Mouse (Mus musculus) embryonic facial prominence, embryonic 13.5 days (tissue): ENCODE data around the gene Vil1. TPM values are rescaled to one million over a fixed set of nuclear protein-coding genes. Genes with fewer than 3 reads are reported as not detected.

Experiments used
- ATAC-seq: fragments of 200-750 bp; cut with Nextera tagmentation; 2 replicates; pipeline ENCODE4 v1.8.0; 2017; ENCODE audit warnings: low read depth; ENCODE audit not compliant: insufficient number of reproducible peaks, insufficient read depth, low FRiP score, low TSS enrichment
- H3K27ac ChIP-seq: fragments of 300-500 bp; sonication (generic); 2 replicates; pipeline ENCODE4 v1.5.1; 2015; ENCODE audit warnings: moderate library complexity, mild to moderate bottlenecking, inconsistent platforms
- H3K27me3 ChIP-seq: fragments of 300-500 bp; sonication (generic); 2 replicates; pipeline ENCODE4 v1.6.1; 2015; ENCODE audit warnings: mild to moderate bottlenecking, inconsistent platforms
- H3K36me3 ChIP-seq: fragments of 300-500 bp; sonication (generic); 2 replicates; pipeline ENCODE4 v1.6.1; 2015; ENCODE audit warnings: mild to moderate bottlenecking, inconsistent platforms
- H3K4me1 ChIP-seq: fragments of 300-500 bp; sonication (generic); 2 replicates; pipeline ENCODE4 v1.6.1; 2015; ENCODE audit warnings: inconsistent platforms
- H3K4me2 ChIP-seq: fragments of 300-500 bp; sonication (generic); 2 replicates; pipeline ENCODE4 v1.6.1; 2015; ENCODE audit warnings: moderate library complexity, mild to moderate bottlenecking, inconsistent platforms
- H3K4me3 ChIP-seq: fragments of 300-500 bp; sonication (generic); 2 replicates; pipeline ENCODE4 v1.5.1; 2015; ENCODE audit warnings: mild to moderate bottlenecking, inconsistent platforms
- H3K9ac ChIP-seq: fragments of 300-500 bp; sonication (generic); 2 replicates; pipeline ENCODE4 v1.6.1; 2015; ENCODE audit warnings: mild to moderate bottlenecking, inconsistent platforms
- H3K9me3 ChIP-seq: fragments of 300-500 bp; sonication (generic); 2 replicates; pipeline ENCODE4 v1.6.1; 2016; ENCODE audit warnings: inconsistent platforms
- WGBS: fragments of 180-500 bp; shearing (Covaris S2); methylation state at CpG from one replicate; pipeline ENCODE4 v1.1.7; 2015; ENCODE audit warnings: mixed read lengths; 5-methylcytosine and 5-hydroxymethylcytosine counted together
- polyA plus RNA-seq: library from polyadenylated mRNA; unstranded; fragments of >200 nt; fragmentation: Nextera tagmentation; extraction: Ambion mirVana; gene quantifications from 2 replicates; pipeline ENCODE4 v1.2.1, GENCODE M21; 2015

Vil1 gene
- polyA plus RNA-seq, 1 experiment from 2014 or later = 0.20 TPM

DNA sequence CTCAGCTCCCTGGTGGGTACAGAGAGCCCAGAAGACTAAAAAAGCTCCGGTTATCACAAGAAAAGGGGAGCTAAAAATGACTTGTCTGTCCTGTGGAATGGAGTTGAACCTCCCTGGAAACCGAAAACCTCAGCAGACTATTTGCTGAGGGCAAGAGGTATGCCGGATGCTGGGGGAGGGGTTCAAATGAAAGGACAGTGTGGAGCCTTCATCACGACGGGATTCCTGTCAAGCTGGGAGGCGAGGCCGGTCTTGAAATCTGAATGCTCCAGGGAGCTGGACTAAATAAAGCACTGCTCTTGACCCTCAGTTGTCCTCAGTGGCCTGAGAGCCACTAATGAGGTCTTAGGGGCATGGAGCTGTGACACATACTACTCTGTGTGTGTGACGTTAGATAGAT is 14.0 kb downstream of the Vil1 start:
- no peak for ATAC-seq
- Histone ChIP-seq H3K36me3 (no peaks in the 10 kb centered on the region), H3K4me1 (peaks cover 4% of the 10 kb centered on the region), H3K9ac (no peak overlapping the region), H3K4me2 (no peak overlapping the region), H3K9me3 (no peaks in the 10 kb centered on the region), H3K27me3 (no peaks in the 10 kb centered on the region), H3K4me3 (no peak overlapping the region), H3K27ac (no peak overlapping the region)
- WGBS = 19% methylated on average over 8 of the region's 8 CpGs

GRCm38 (mm10) chr1:74425845-74426244 is 16.7 kb downstream of the Vil1 start:
- no peaks in the 10 kb centered on the region for H3K27me3 ChIP-seq
- H3K9ac ChIP-seq = no peak overlapping the region
- H3K9me3 ChIP-seq = no peaks in the 10 kb centered on the region
- peaks cover 4% of the 10 kb centered on the region for H3K4me1 ChIP-seq
- no peak overlapping the region for H3K27ac ChIP-seq
- H3K4me2 ChIP-seq = no peak overlapping the region
- no peaks in the 10 kb centered on the region for H3K36me3 ChIP-seq
- no peak overlapping the region for H3K4me3 ChIP-seq
- ATAC-seq = no peak
- 61% methylated on average over 7 of the region's 7 CpGs for WGBS

- no peaks in the 10 kb centered on the region for H3K9me3 ChIP-seq
- 89% methylated on average over 6 of the region's 6 CpGs for WGBS
- H3K4me2 ChIP-seq = no peak overlapping the region
- no peaks in the 10 kb centered on the region for H3K4me1 ChIP-seq
- H3K9ac ChIP-seq = no peak overlapping the region
- no peak overlapping the region for H3K4me3 ChIP-seq
- H3K27ac ChIP-seq = no peak overlapping the region
- ATAC-seq = no peak
- H3K27me3 ChIP-seq = no peaks in the 10 kb centered on the region
- peaks cover 40% of the 10 kb centered on the region for H3K36me3 ChIP-seq
Observed at GRCm38 (mm10) chr1:74433220-74433619, 24.0 kb downstream of the Vil1 start.

- H3K36me3 ChIP-seq = peaks cover 53% of the 10 kb centered on the region
- WGBS = 60% methylated on average over 5 of the region's 5 CpGs
- no peak for ATAC-seq
- H3K4me2 ChIP-seq = no peak overlapping the region
- H3K4me3 ChIP-seq = no peak overlapping the region
- no peaks in the 10 kb centered on the region for H3K4me1 ChIP-seq
- H3K27ac ChIP-seq = no peak overlapping the region
- H3K9me3 ChIP-seq = no peaks in the 10 kb centered on the region
- no peak overlapping the region for H3K9ac ChIP-seq
- H3K27me3 ChIP-seq = no peaks in the 10 kb centered on the region
Observed at GRCm38 (mm10) chr1:74434596-74434995, 25.4 kb downstream of the Vil1 start.

DNA sequence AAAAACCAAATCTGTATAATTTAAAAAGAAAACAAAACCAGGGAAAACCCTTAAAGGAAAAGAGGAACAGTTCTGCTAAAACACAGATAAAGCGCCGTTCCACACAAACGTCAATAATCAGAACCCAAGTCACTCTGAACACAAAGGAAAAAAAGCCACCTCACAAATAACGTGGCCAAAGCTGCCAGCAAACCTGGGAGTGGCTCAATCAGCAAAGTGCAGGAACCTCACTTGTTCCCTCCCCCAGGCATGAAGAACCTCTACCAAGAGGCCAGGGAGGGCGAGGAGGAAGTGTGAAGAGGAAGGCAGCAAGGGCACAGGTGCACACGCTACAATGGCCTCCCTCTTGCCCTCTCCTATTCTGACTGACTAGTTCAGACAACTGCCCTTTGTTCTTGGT is 26.4 kb downstream of the Vil1 start:
- Histone ChIP-seq H3K27ac (no peak overlapping the region), H3K4me1 (no peaks in the 10 kb centered on the region), H3K27me3 (no peaks in the 10 kb centered on the region), H3K36me3 (peaks cover 61% of the 10 kb centered on the region), H3K9ac (no peak overlapping the region), H3K4me2 (no peak overlapping the region), H3K4me3 (no peak overlapping the region), H3K9me3 (no peaks in the 10 kb centered on the region)
- 88% methylated on average over 6 of the region's 6 CpGs for WGBS
- no peak for ATAC-seq

GRCm38 (mm10) chr1:74437702-74438427 is 28.7 kb downstream of the Vil1 start:
- peaks cover 77% of the 10 kb centered on the region for H3K36me3 ChIP-seq

DNA sequence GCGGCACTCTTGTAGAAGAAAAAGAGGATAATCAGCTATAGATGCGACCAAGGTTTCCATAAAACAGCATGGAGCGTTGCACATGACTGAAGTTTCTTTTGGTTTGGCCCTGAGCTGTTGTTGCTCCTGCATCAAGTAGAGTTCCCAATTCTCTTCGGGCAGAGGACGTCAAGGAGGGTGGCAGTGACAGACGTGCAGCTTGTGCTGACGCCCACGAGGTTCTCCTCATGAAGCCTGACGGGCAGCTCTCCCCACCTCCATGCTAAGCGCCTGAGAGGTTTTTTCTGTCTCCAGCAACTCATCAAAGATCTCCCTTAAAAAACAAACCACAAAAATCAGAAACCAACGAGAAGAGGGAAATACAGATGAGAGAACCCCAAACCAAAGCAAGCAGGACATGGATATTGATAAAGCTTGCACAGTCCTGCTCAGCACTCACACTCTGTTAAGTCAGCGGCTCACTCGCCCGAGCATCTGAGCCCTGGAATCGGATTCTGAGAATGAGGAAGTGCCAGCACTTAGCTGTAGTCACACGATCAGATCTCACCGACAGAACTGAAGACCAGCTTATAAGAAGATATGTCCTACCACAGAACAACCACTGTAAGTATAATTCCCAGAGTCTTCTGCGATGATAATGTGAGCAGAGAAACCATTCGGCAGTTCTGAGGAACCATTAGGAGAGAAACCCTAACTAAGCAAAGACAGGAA is 30.1 kb downstream of the Vil1 start:
- no peak overlapping the region for H3K4me3 ChIP-seq
- peaks cover 76% of the 10 kb centered on the region for H3K36me3 ChIP-seq
- no peak overlapping the region for H3K9ac ChIP-seq
- H3K4me2 ChIP-seq = no peak overlapping the region
- no peaks in the 10 kb centered on the region for H3K4me1 ChIP-seq
- ATAC-seq = no peak
- WGBS = 89% methylated on average over 19 of the region's 19 CpGs
- no peaks in the 10 kb centered on the region for H3K9me3 ChIP-seq
- no peak overlapping the region for H3K27ac ChIP-seq
- no peaks in the 10 kb centered on the region for H3K27me3 ChIP-seq

More at GRCm38 (mm10) chr1:74437702-74438427, 28.7 kb downstream of the Vil1 start:
- no peaks in the 10 kb centered on the region for H3K9me3 ChIP-seq
- H3K27ac ChIP-seq = no peak overlapping the region
- 74% methylated on average over 8 of the region's 8 CpGs for WGBS
- H3K4me1 ChIP-seq = no peaks in the 10 kb centered on the region
- H3K9ac ChIP-seq = no peak overlapping the region
- no peaks in the 10 kb centered on the region for H3K27me3 ChIP-seq
- no peak for ATAC-seq
- H3K4me3 ChIP-seq = no peak overlapping the region
- no peak overlapping the region for H3K4me2 ChIP-seq

GRCm38 (mm10) chr1:74444538-74444937 is 35.4 kb downstream of the Vil1 start:
- WGBS = 86% methylated on average over 2 of the region's 2 CpGs
- Histone ChIP-seq H3K27me3 (no peaks in the 10 kb centered on the region), H3K36me3 (peaks cover 75% of the 10 kb centered on the region), H3K4me2 (no peak overlapping the region), H3K9me3 (no peaks in the 10 kb centered on the region), H3K4me3 (no peak overlapping the region), H3K9ac (no peak overlapping the region), H3K27ac (no peak overlapping the region), H3K4me1 (no peaks in the 10 kb centered on the region)
- ATAC-seq = no peak

DNA sequence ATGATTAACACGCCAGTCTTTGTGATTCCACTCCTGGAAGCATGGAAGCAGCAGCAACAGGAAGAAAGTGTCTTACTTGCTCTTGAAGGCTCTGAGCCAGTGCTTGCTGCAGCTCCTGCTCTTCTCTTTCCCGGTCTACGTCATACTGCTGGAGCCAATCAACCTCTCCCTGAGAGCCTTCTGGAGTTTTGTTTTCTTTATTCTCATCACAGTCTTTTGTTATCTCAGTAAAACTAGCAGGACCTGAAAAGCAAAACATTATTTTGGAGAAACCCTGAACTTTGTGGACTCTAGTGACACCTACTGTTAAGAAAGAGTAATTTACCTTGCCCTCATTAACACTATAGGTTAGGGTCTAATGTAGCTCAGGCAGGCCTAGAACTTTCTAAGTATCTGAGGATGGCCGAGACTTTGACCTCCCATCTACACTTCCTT is 43.5 kb downstream of the Vil1 start:
- no peak overlapping the region for H3K4me2 ChIP-seq
- ATAC-seq = 0 out of 2 replicates have a peak, but pooled peaks have one; percentile 37
- whole genome bisulfite sequencing = 63% methylated on average over 4 of the region's 4 CpGs
- no peaks in the 10 kb centered on the region for H3K4me1 ChIP-seq
- no peaks in the 10 kb centered on the region for H3K9me3 ChIP-seq
- no peaks in the 10 kb centered on the region for H3K27me3 ChIP-seq
- H3K27ac ChIP-seq = no peak overlapping the region
- no peak overlapping the region for H3K4me3 ChIP-seq
- H3K9ac ChIP-seq = no peak overlapping the region
- H3K36me3 ChIP-seq = peaks cover 88% of the 10 kb centered on the region

- Histone ChIP-seq H3K36me3 (peaks cover 60% of the 10 kb centered on the region), H3K27me3 (no peaks in the 10 kb centered on the region), H3K4me2 (no peak overlapping the region), H3K9me3 (no peaks in the 10 kb centered on the region), H3K4me1 (no peaks in the 10 kb centered on the region), H3K4me3 (no peak overlapping the region), H3K27ac (no peak overlapping the region), H3K9ac (no peak overlapping the region)
- no peak for ATAC-seq
- 69% methylated on average over 2 of the region's 2 CpGs for WGBS
Observed at GRCm38 (mm10) chr1:74460273-74460672, 51.1 kb downstream of the Vil1 start.
